Mouse (Mus musculus): ENCODE measurements at regions not wholly inside any gene's neighbourhood (a gene's known extent, or its start where the extent isn't known, plus 50 kb on each side); places are given as distances from the start of the nearest gene placed in this dataset.

- TF ChIP-seq CTCF (IDR thresholded peaks at IDR 0.05; ENCODE audit: insufficient read depth, low read length) (no peak), POLR2A (IDR thresholded peaks at IDR 0.05; ENCODE audit: borderline replicate concordance, extremely low read depth, low read depth, low read length) (no peak)
Observed at GRCm38 (mm10) chr8:10712118-10712689, 296.1 kb downstream of the Irs2 start.

Measured in lung, adult 2 months (tissue).